Mouse (Mus musculus) layer of hippocampus, adult 9-10 months (tissue): ENCODE measurements around the gene Slc18b1.
A peak's percentile ranks its signal among the peaks of the same experiment; 100 is the strongest.
"Not testable (repeated sequence)": the region's sequence is repeated elsewhere in the genome, so short reads cannot be mapped to it uniquely, and the experiment has no call there.

Experiments
- DNase-seq: peaks from one replicate; pipeline ENCODE4 v3.0.0; 2022; ENCODE audit warnings: low spot score

The Slc18b1 gene

GRCm38 (mm10) chr10:23796551-23797503, at the start of gene Slc18b1:
TSS of gene Slc18b1 (plus strand) at chr10:23796986.
- no peak for DNase-seq

- DNase-seq, result peak; percentile 2
Observed at GRCm38 (mm10) chr10:23754166-23754565, 42.6 kb upstream of the Slc18b1 start.

- no peak for DNase-seq
Observed at GRCm38 (mm10) chr10:23777288-23777945, 19.4 kb upstream of the Slc18b1 start.

- no peak for DNase-seq
Observed at GRCm38 (mm10) chr10:23780539-23781275, 16.1 kb upstream of the Slc18b1 start.

- DNase-seq, result no peak
Observed at GRCm38 (mm10) chr10:23781760-23782735, 14.7 kb upstream of the Slc18b1 start.

- DNase-seq, result no peak
Observed at GRCm38 (mm10) chr10:23782855-23783492, 13.8 kb upstream of the Slc18b1 start.

GRCm38 (mm10) chr10:23783493-23783884, 13.3 kb upstream of the Slc18b1 start:
- no peak for DNase-seq

- DNase-seq, result no peak
Observed at GRCm38 (mm10) chr10:23784121-23784520, 12.7 kb upstream of the Slc18b1 start.

GRCm38 (mm10) chr10:23785599-23785998, 11.2 kb upstream of the Slc18b1 start:
- DNase-seq, result not testable (repeated sequence)

- DNase-seq, result no peak
Observed at GRCm38 (mm10) chr10:23786040-23786439, 10.7 kb upstream of the Slc18b1 start.

GRCm38 (mm10) chr10:23786631-23787038, 10.2 kb upstream of the Slc18b1 start:
- DNase-seq, result not testable (repeated sequence)

GRCm38 (mm10) chr10:23787062-23787821, 9.5 kb upstream of the Slc18b1 start, which contains the start of gene Rps12:
TSS of gene Rps12 (minus strand) at chr10:23787275.
- DNase-seq, result peak; percentile 99

GRCm38 (mm10) chr10:23788056-23788600, 8.7 kb upstream of the Slc18b1 start:
- DNase-seq, result no peak

- DNase-seq, result no peak
Observed at GRCm38 (mm10) chr10:23795871-23796520, 790 bp upstream of the Slc18b1 start.

GRCm38 (mm10) chr10:23797606-23798005, 820 bp downstream of the Slc18b1 start:
- DNase-seq, result no peak

- no peak for DNase-seq
Observed at GRCm38 (mm10) chr10:23798142-23798541, 1.4 kb downstream of the Slc18b1 start.

GRCm38 (mm10) chr10:23799933-23800332, 3.1 kb downstream of the Slc18b1 start:
- DNase-seq, result no peak

GRCm38 (mm10) chr10:23802911-23803310, 6.1 kb downstream of the Slc18b1 start:
- no peak for DNase-seq

GRCm38 (mm10) chr10:23804665-23805064, 7.9 kb downstream of the Slc18b1 start:
- no peak for DNase-seq
